Mouse (Mus musculus): ENCODE results near the gene Mif4gd.

Gene Mif4gd

DNA sequence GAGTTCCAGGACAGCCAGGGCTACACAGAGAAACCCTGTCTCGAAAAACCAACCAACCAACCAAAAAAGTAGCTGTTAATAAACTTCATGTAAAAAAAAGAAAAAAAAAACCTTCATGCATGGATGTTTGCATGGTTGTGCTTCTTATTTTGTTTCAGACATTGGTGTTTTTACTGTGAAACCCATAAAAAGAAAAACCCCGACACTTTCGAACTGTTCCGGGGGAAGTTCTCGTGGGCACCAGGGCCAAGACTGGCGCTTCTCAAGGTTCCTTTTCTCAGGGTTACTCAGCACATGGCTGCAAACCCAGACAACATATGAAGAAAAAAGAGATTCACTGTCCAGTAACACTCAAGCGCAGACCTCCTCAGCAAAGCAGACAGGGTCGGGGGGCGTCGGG is 20.1 kb upstream of the Mif4gd start:
- DNase-seq (ENCODE audit: low read depth) = no peak

DNA sequence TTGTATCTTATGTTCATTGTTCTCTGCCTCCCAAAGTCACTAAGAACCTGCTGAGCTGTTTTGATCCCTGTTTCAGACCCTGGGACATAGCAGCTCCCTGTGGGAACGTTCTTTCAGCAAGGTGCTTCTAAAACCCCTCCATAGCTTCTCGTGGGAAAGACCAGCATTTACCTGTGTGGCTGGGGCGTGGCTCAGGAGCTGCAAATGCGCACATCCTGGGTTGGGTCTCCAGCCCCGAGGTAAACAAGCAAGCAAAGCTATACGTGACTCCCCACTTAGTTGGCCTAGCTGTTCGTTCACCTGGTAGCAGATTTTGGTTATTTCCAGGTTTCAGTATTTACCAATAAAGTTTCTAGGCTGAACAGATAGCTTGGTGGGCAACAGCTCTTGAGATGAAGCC is 19.5 kb upstream of the Mif4gd start:
- DNase-seq (ENCODE audit: low read depth) = no peak

DNA sequence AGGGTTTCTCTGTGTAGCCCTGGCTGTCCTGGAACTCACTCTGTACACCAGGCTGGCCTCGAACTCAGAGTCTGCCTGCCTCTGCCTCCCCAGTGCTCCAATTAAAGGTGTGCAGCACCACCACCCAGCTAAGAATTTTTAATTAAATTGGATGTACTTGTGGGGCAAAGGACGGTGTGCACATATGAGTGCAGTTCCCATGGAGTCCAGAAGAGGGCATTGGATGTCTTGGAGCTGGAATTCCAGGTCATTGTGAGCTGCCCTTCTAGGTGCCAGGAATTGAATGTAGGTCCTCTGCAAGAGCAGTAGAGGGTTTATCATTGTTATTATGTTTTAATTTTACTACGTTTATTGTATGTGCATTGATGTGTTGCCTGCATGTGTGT is 18.7 kb upstream of the Mif4gd start:
- peak; percentile 85 for DNase-seq (ENCODE audit: low read depth)

DNA sequence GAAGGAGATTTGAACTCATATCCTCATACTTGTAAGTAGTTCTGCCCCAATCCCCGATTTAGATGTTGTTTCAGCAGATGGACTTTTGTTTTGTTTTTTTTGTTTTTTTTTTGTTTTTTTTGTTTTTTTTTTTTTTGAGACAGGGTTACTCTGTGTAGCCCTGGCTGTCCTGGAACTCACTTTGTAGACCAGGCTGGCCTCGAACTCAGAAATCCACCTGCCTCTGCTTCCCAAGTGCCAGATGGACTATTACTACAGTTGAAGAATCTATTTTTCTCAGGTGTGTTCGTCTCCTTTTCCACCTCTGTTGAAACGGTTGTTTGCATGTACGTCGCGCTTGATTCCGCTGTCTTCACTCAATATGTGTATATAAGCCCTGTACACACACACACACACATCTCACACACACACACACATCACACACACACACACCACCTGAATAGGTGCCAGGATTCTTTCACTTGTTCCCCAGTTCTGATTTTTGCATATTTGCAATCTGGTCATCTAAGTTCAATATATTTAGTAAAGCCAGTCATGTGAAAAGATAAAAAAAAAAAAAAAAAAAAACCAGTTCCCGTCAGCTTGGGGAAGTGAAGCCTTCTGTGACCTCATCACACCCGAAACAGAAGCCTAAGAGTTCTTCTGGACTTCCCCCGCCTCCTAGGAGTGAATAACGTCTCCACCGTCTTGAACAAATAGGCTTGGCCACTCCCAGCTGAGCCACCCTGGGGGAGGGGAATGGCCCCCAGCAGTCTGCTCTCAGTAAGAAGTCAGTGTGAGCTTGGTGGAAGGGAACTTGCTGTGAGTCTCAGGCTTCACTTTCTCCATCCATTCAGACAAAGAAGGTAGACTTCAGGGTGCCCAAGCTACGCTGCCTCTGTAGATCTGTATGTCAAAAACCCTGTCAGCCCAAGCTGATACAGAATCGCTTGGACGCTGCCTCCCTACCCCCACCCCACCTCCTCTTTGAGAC is 18.0 kb upstream of the Mif4gd start:
- DNase-seq (ENCODE audit: low read depth) = peak; percentile 95

DNA sequence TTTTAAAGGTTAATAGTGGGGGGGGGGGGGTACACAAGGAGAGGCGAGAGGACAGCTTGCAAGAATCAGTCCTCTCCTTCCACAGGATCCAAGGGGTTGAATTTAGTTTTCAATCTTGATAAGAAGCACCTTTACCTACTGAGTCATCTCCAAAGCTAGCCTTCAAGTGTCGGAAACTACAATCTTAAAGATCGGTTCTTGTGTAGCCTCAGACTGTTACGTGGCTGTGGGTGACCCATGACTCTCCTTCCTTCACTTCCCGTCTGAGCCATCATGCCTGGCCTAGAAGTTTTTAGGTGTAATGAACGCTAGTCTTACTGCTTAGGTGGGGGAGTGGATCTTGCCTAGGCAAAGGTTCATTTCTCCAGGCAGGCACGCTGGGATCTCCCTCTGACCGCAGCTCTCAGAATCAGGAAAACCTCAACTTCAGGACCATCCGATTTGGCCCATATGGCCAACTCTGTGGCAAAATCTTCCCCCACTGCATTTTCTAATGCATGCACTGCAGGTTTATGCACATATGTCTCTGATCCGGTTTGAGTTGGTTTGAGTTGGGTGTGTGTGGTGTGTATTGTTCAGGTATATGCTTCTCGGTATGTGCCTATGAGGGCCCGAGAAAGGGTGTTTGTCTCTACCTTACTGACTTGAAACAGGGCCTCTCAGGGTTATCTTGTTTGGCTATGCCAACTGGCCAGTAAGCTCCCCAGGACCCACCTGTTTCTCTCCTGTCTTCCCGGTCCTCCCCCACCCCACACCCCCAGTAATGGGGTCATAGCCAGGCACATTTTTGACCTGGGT is 17.2 kb upstream of the Mif4gd start:
- DNase-seq (ENCODE audit: low read depth) = peak; percentile 93

DNA sequence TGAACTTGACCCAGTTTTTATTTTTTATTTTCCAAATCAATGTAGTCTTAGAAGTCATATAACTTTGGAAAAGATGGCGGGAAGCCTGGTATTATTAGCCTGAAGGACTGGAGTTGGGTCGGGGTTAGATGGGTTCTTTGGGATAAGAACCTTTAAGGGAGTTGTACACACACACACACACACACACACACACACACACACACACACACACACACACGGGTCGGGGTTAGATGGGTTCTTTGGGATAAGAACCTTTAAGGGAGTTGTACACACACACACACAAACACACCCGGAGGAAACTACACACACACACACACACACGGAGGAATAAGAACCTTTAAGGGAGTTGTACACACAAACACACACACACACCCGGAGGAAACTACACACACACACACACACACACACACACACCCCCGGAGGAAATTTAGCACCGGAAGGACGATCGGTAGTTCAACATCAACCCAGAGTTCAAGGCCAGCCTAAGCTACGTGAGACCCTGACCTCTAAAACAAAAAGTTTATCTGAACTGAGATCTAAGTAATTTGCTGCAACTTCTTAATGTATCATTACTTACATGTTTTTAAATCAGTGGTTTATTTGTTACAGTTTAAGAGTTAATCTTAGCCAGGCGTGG is 15.8 kb upstream of the Mif4gd start:
- peak; percentile 78 for DNase-seq (ENCODE audit: low read depth)

DNA sequence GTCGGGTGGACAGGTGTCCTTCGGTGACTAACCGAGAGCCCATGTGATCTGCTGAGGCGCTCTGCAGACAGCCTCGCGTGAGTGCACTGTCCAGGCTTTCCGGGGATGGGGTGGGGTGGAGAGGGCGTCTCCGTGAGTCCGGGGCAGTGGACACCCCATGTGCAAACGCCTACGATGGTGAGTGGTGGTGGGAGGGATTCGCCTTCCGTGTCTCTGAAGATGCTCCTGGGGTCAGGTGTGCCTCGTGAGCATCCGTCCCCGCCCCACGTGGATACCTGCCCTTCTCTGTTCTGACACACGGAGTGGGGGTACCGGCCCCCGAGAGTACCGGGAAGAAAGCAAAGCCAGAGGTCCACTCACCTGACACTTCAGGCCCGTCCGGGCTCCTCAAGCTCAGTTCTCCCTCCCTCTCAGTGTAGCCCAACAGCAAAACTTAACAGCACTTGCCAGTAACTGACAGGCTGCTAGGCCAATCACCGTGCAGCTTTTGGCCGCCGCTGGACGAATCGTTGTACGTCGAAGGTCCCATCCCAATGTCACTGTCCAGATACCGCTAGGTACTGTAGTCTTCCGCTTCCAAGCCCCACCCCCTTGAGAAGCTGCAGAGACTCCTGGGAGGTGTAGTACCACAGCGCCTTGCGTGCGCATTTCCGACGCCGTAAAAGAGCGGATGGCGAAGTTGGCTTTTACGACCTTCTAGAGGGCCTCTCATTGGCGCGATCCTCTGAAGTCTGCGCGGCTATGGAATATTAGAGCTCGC is 15.1 kb upstream of the Mif4gd start, which contains the start of gene Slc25a19:
Gene Slc25a19, minus strand, starts transcription at position 591 of the 760 bp plus-strand sequence.
- peak; percentile 100 for DNase-seq (ENCODE audit: low read depth)

DNA sequence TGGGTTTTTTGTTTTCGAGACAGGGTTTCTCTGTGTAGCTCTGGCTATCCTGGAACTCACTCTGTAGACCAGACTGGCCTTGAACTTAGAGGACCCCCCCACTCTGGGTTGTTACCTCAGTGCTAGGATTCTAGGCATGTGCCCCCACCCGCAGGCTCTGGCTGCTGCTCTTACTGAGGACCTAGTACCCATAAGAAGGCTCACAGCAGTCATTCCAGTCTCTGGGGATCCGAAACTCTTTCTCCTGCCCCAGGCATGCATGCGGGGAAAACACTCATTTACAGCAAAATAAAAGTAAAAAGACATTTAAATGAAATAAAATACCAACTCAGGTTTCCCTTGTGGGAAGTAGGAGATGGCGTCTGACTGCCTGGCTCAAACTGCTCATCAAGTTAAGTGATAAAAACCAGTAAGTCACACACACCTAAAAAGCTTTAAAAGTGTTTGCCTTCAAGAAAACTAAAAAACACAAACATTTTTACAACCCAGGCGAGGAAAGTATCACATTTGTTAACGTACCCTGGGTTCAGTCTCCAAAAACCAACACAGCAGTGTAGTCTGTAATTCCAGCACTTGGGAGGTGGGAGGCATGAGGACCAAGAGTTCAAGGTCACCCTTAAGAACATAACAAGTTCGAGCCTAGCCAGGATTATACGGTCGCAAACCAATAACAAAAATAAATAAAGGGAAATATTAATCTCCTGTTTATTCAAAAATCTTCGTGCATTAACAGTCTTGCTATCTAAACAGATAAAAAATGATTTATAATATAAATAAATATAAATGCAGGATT is 14.3 kb upstream of the Mif4gd start:
- DNase-seq (ENCODE audit: low read depth) = no peak

DNA sequence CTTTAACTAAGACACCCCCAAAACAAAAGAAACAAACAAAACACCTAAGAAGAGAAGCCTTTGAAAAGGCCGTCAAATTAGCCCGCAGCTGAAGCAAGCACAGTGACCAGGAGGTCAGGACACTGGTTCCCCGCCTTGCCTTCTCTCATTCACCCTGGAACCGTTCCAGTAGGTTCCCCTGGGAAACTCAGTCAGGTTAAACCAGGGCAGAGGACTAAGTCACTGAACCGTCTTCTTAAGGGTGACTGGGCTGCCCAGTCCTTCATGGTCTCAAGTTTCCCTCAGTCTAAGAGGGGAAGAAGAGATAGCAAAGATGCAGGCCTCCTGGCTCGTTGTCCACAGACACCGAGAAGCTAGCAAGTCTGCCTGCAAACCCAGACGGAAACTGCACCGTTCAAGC is 13.1 kb upstream of the Mif4gd start:
- DNase-seq (ENCODE audit: low read depth) = no peak

DNA sequence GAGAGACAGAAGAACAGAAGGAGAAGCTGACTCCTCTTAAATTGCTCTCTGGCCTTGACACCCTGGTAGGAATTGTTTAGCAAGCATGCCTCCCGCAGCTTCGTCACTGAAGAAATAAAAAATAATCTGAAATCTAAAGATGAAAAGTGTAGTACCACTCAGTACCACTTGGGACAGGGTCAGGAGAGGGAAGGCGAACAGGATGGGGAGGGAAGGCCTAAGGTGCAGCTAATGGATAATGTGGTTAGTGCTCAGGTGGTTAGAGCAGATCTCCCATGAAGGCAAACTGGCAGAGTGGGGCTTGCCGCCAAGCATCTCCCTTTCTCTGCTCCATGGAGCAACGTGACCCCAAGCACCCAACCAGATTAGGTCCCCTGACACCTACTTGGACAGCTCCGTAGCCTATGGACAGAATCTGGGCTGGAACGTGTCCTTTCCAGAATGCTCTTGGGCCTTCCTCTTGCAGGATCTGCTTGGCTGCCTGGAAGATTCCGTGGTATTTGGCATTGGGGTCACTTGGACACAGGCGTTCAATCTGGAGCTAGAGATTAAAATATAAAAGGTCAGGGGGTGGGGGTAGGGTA is 10.8 kb upstream of the Mif4gd start:
- DNase-seq (ENCODE audit: low read depth) = no peak

DNA sequence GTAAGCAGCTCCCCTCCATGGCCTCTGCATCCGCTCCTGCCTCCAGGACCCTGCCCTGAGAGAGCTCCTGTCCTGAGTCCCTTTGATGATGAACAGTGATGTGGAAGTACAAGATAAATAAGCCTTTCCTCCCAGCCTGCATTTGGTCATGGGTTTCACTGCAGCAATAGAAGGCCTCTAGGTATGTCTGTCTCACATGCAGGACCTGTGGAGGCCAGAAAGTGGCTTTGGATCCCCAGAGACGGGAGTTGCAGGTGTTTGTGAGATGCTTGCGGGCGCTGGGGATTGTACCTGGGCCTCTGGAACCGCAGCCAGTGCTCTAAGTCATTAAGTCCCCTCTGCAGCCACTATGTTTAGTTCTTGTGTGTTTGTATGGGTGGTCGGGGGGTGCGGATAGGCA is 7.2 kb upstream of the Mif4gd start:
- DNase-seq (ENCODE audit: low read depth) = no peak

DNA sequence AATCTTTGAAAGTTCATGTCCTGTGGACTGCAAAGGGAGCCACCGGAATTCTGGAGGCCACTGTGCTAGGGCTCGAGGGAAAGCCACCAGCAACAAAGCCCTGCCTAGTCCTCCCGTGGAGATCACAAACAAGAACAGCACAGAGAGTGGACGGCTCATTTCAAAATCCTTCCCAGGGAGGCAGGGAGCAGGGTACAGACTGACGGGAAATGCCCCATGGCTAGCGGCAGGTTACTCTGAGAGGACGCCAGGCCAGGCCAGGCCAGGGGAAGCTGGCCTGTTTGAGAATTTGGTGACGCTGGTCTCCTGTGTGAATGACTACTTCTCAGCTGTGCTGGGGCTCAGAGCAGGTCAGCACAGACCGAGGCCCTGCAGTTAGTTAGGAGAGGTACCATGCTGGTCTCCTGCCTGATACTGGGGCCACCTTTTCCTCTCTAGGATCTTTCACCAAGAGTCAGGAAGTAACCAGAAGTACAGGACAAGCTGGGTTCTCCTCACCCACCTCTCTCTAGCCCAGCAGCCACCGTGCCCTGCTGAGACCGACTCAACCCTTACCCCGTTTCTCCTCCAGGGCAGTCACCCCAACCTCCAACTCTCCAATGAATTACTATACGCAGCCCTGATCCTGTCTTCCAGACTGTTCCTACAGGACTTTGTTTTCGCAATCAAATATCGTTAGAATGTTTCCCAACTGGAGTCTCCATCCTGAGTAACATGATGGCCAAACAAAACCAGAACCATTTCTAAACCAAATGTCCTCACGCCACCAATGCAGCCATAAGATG is 6.2 kb upstream of the Mif4gd start:
- DNase-seq (ENCODE audit: low read depth) = no peak

DNA sequence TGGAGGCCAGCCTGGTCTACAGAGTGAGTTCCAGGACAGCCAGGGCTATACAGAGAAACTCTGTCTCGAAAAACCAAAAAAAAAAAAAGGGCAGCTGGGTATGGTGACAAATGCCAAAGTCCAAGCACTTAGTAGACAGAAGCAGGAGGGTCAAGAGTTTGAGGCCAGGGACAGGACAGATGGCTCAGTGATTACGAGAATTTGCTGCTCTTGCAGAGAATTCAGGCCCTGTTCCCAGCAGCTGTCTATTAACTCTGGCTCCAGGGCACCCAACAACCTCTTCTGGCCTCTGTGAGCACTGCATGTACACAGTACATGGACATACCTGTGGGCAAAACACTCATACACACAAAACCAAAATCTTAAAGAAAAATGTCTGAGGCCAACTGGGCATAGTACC is 5.2 kb upstream of the Mif4gd start:
- no peak for DNase-seq (ENCODE audit: low read depth)

DNA sequence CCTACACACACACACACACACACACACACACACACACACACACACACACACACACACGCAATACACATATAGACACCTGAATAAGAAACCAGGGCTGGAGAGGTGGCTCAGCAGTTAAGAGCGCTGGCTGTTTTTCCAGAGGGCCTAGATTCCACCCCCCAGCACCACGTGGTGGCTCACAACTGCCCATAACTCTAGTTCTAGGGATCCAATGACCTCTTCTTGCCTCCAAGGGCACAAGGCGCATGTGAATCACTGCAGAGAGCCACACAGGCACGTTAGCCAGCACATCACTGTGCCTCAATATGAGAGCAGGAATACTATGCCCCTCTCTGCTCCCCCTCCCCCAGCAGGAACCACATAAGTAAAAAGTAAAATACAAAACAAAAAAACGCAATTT is 4.1 kb upstream of the Mif4gd start:
- DNase-seq (ENCODE audit: low read depth) = no peak

DNA sequence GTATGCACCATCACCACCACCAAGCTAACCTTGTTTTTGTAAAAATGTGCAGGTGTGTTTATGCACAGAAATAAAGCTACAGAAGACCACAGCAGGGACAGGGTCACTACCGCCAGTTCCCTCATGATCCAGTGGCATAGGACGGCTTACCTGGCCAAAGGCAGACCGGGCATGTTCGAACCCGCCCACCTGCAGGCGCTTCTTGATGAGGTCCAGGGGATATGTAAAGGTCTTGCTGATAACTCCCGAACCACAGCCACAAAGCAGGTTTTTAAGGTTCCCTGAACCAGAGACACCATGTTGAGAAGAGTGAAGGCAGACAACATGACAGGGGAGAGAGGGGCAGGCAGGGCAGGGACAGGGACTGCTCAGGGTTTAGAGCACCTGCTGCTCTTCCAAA is 3.6 kb upstream of the Mif4gd start:
- DNase-seq (ENCODE audit: low read depth) = no peak

DNA sequence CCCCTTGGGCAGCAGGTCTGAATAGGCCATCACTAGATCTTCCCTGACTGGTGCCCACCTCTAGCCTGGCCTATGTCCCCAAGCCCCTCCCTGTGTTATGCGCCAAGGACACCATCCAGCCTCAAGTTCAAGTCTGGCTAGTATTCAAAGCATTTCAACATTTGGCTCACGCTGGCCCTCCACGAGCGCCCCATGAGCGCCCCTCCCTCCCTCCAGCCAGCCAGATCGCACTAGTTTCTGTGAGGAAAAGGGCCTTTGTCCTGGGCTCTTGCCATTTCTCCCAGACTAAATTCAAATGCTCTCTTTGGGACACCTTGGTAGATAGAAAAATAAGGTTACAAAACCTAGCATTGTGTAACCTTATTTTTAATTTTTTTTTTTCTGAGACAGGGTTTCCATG is 3.1 kb upstream of the Mif4gd start:
- DNase-seq (ENCODE audit: low read depth) = no peak

DNA sequence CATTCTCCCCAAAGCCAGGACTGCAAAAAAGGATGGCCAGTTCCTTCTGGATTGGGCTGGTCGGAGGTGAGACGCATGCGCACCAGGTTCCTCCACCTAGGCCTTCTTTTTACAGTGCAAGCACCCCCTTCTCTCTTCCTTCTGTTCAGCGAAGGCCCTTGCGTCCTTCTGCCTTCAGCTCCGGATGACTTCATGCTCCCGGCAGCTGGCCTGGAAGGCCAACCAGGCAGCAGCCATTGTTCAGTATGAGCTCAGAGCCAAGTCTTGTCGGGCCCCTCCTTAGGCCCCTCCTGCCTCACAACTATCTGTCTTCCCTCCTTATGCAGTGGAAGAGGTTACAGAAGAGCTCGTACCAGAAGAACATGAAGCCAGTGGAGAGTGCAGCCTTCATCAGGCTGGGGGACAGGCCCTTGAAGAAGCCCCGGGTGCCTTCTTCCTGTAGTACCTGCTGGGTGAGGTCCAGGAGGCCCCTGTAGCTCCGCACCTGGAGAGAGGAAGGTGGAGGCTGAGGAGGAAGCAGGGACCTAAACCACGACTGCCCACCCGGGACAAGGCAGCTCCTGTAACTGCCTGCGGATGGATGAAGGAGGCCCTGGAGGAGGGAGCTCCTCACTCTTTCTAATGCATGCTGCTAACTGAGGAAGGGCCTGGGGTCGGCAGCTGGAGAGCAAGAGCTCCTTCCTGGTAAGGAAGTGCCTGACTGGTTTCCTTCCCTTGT is 2.5 kb upstream of the Mif4gd start:
- DNase-seq (ENCODE audit: low read depth) = no peak

DNA sequence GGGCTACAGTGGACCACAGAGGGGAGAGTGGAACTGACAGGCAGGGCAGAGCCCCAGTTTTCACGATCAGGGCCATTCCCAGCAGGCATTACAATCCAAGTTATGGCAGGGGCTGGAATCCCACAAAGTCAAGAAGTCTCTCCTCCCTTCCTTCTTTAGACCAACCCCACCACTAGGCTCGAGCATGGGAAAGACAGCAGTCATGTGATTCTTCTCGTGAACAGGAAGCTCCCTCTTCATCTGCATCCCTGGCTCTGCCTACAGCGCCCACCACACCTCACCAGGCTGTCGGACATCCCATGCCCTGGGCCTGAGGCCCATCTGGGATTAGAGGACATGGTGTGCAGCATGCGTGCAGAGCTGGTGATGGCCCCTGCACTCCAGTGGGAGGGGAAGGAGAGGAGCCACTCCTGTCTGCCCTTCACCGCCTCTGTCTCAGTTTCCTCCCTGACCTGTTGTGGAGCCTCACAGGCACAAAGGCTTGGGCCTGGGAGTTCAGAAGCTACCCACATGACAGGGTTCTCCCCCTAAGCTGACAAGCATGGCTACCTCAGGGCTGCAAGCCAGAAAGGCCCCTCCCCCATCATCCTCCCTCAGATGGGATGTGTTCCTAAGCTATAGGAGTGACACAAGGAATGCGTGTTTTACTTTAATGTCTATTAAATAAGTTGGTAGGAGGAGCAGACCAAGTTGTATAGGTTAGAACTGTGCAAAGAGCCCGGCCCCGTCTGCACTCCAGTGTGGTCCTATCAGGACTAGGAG is 1.8 kb upstream of the Mif4gd start:
- no peak for DNase-seq (ENCODE audit: low read depth)

Measured in 416B (cell line).